Mouse (Mus musculus): ENCODE data around the gene Nfya. TPM values are rescaled to one million over a fixed set of nuclear protein-coding genes. Genes with fewer than 3 reads are reported as not detected.

Gene Nfya
- 10 to 100 TPM; 35.5 to 36.5 TPM for total RNA-seq (2021)
- long read RNA-seq, experiment 1, partial matches to known transcripts: 0 of 2 reads
- long read RNA-seq, experiment 1, other reads (novel, unspliced or antisense): 0 of 2 reads
- long read RNA-seq, experiment 2, partial matches to known transcripts: 1 of 5 reads
- long read RNA-seq, experiment 2, other reads (novel, unspliced or antisense): 3 of 5 reads

DNA sequence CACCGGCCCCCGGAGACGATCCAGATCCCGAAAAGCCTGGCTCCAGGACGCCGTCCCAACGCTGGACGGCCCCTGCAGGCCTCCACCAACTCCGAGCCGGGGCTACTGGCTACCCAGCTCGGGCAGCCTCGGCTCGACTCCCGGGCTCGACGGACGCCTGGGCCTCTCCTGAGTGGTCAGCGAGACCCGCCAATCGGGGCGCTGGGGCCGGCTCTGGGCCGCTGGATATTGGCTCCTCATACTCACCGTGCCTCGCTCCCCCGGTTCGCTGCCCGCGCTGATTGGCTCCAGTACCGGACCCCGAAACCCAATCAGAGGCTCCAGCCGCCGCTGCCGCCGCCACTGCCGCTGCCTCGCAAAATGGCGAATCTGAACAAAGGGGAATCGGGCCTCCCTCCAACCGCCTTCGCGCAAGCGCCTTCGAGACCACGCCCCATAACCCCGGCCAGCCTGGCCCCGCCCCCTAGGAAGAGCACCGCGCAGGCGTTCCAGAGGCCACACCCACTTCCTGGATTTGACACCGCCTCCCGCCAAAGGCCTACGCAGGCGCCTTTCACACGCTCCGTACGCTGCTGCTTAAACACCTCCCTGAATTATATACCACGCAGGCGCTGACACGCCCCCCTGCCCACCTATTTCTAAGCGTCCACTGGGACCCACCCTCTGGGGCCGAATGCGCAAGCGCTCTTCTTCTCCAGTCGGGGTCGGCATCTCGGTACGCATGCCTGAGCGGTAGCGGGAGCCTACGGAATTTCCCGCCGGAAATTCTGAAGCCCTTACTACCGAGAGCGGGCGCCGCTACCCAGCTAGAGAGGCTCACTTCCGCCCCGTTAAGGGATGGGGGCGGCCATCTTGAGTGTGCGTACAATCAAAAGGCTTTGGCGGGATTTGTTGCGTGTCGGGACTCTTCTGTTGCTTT, at the start of gene Nfya, which contains the start of gene Oard1:
Gene Nfya, minus strand, starts transcription at position 527 of the 919 bp plus-strand sequence.
Gene Oard1, plus strand, starts transcription at position 635 of the 919 bp plus-strand sequence.
- DNase-seq (ENCODE audit: low spot score in 2 of 2): peak; percentile 99

DNA sequence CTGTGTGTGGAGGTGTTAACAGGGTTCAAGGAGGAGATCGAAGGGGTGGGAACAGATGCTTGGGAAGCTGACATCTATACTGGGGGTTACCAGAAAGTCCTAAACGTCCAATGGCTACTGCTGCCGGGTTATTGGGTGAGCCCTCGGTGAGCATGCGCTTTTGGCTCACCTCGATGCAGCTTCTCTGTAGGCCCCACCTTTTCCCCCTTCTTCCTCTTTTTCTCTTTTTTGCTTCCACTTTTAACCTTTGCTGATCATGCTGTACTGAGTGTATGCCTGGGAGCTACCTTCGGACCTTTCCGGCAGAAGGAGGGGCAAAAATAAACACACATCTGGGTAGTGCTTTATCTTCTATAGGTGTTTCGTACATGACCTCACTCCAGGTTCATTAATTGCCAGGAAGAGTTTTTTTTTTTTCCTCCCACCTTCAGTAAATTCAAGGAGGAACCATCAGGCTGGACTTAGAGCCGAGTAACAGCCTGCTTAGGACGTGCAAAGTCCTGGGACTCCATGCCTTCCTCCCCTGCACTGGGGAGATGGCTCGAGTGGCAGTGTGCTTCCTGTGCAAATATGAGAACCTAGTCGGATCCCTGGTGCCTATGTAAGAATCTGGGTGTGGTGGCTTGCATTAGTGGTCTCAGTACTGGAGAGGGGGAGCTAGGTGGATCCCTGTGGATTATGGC, 48.4 kb upstream of the Nfya start:
- no peak for DNase-seq (ENCODE audit: low spot score in 2 of 2)

DNA sequence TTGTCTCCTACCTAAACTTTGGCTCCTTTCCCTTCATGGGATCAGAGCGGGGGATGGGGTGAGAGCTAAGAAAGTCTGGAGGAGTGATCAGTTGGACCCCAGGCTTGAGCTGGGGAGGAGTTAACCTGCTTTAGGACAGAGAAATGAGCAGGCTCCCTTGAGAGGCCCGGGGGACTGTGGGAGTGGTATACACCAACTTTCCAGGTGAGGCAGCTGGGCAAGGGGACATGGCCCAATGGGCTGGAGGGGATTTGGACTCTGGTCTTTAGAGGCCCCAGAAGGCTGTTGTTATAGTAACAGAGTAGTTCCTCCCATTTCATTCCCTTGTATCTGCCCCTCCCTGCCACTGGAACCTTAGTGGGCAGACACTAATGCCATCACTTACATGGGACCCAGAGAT, 46.2 kb upstream of the Nfya start:
- DNase-seq (ENCODE audit: low spot score in 2 of 2): no peak

DNA sequence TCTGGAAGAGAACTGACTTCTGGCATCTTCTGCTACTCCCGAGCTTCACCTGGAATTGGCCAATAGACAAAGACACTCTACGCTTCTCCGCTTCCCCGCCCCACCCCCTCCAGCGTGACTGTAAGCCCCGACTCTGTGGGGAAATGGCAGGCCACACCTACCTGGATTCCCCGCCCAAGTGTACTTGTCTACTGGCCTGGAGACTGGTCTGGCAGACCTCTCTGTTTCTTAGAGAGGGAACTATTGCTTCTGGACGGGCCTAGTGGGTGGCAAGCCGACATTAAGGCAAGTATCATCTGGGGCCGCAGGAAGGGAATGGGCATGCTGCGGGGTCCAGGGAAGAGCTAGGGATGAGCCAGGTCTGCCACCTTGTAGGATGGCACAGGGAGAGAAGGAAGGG, 45.0 kb upstream of the Nfya start, which contains the start of gene Unc5cl:
Gene Unc5cl, plus strand, starts transcription at position 214 of the 400 bp plus-strand sequence.
- no peak for DNase-seq (ENCODE audit: low spot score in 2 of 2)

DNA sequence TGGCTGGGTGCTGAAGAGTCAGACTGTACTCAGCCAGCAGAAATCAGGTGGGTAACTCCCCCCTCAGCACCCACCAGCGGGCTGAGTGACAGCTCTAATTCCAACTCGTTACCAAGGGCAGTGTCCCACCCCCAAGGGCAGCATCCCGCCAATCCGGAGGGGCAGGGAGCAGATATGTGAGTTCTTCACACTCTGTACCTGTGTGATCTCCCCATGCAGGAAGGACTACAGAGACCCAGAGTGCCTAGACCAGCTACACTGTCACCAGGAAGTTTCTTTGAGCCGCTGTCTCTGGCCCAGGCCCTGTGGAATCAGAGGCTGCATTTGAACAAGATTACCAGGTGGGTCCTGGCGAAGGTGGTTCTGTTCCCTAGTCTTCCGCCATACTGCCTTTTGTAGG, 44.5 kb upstream of the Nfya start:
- no peak for DNase-seq (ENCODE audit: low spot score in 2 of 2)

DNA sequence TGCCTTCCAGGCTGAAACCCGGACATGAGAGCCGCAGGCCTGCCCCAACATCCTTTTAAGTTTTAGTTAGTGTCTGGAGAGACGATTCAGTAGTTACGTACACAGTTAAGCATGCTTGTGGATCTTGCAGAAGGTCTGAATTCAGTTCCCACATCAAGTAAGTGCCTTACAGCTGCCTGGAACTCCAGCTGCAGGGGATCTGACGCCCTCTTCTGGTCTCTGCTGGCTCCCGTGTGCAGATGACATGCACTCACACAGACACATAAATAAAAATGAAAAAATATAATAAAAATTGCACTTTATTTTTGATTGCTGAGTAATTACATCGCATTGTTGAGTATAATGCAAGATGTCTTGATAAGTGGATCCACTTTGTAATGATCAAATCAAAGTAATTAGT, 43.8 kb upstream of the Nfya start:
- DNase-seq (ENCODE audit: low spot score in 2 of 2): no peak

DNA sequence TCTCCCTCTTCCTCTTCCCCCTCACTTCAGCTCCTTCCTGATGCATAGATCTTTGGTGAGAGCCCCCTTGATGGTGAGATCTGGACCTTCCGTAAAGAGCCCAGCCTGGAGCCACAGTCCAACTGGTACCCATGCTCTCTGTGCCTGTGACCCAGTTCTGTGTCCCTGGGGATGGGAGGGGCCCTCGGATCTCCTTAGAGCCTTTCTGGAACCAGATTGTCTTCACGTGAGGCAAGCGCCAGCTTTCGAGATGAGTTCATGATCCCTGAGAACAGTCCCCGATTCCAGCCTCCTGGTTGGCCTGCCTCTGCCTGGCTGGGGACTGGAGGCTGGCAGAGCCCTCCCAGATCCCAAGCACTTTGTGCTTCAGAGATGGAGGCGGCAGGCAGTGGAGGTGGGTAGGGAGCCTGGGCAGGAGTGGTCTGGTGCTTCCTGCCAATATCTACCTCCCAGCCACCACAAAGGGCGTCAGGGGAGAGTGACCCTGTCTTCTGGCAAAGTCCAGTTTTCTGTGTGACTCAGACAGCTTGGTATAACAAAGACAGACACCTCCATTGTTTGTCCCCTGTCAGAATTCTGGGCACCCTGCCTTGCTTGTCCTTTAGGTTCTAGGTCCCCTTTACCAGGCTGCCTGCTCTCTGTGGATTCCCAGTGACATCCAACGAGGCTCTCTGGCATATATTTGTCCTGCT, 42.2 kb upstream of the Nfya start:
- no peak for DNase-seq (ENCODE audit: low spot score in 2 of 2)

DNA sequence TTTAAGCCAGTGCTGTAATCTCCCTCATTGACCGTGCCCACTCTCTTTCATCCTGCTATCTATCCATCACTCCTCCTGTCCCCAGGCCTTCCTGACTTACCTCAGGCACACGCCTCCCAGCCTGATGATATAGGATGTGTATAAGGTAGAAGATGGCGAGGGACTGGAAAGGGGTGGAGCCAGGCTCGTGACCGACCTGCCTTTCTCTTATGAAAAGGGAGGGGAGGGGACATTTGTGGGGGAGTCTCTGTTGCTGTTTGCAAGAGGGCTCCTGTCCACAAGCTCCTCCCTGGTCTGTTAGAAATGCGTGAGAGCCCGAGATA, 41.6 kb upstream of the Nfya start, which contains the start of gene Tspo2:
Gene Tspo2, minus strand, starts transcription at position 170 of the 323 bp plus-strand sequence.
- no peak for DNase-seq (ENCODE audit: low spot score in 2 of 2)

DNA sequence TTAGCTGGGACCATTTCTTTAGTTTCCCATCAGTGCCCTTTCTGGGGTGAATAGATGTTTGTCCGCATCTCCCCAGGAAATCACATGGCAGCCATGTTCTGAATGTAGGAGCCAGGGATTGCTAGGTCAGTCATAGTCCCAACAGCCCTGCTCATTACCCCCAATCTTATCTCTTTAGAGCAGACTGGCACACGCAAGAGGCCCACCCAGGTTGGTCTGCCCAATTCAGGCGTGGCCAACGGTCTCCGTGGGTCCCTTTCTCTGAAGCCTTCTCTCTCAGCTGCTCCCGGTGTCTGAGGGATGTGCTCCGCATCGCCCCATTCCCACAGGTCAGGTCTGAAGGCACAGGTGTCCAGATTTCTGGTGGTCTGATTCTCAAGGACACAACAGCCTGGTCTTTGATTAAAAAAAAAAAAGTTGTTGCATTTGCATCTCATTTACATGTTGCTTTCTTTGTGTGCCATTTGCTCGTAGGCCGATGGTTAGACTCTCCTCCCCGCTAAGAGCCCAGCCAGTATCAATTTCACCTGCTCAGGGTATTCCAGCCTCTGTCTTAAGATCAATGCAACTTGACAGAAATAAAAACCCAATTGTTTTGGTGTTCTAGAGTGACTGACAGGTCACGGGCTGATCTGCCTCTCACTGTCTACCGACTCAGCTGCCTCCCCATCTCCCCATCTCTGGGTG, 41.1 kb upstream of the Nfya start:
- DNase-seq (ENCODE audit: low spot score in 2 of 2): no peak

DNA sequence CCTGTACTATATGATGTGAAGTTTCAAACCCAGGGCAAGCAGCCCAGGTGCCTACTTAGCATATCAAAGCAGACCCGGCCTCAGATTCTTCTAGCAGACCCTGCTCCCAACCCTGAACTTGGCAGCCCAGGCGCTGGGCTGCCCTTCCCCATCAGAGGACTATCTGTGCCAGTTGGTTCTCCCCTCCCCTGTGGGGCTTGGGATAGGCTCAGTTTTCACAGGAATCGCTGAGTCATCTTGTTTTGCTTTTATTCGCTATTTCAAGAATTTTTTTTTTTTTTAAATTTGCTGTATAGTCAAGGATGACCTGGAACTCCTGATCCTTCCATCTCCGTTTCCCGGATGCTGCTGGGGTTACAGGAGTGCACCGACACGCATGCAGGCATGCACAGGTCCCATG, 38.0 kb upstream of the Nfya start:
- no peak for DNase-seq (ENCODE audit: low spot score in 2 of 2)

DNA sequence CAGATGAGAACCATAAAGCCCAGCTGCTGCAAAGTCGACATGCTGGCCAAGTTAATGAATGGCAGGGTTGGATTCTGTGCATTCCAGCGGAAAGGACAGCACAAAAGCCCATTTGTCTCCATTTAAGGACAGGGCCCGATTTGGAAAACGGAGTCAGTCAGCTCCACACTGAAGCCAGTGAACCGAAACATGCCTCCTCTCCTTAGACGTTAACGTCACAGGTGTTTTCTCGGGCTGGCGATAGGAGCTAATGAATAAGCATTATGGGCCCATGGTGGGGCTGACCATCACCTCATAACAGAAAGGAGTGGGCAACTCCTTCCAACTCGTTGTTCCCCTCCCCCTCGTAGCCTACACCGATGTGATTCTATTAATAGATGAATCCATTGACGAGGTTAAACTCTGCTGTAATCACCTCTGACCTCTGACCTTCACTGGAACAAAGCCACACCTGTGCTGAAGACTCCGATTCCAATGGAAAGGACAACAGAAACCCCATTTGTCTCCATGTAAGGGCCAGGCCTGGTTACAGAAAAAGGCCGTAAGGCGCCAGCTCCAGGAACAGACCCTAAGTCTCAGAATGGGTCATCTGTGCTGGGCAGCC, 33.9 kb upstream of the Nfya start:
- DNase-seq (ENCODE audit: low spot score in 2 of 2): no peak

DNA sequence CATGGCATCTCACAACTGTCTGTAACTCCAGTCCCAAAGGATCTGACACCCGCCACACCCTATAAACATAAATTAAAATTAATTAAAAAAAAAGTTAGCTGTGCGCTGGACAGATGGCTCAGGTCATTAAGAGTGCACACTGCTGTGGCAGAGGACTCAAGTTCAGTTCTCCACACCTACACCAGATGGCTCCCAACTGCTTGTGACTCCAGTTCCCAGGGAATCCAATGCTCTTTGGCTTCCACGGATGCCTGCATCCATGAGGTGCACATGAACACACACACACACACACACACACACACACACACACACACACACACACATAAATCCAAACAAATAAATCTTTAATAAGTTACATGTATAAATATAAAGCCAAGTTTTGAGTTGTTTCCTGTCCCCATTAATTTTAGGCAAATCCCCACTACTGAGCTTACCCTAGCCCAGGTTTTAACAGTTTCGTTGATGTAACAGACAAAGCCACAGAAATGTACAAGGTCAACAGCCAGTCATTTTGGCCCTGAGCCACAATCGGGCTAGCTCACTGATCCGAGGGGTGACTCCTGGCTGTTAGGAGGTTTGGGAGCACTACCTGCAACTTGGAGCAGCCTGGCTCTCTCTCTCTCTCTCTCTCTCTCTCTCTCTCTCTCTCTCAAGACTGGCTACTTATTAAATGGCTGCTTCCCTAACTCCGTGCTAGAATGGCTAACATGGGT, 33.2 kb upstream of the Nfya start:
- peak in 1 of 2 experiments; percentile 18 for DNase-seq (ENCODE audit: low spot score in 2 of 2)

DNA sequence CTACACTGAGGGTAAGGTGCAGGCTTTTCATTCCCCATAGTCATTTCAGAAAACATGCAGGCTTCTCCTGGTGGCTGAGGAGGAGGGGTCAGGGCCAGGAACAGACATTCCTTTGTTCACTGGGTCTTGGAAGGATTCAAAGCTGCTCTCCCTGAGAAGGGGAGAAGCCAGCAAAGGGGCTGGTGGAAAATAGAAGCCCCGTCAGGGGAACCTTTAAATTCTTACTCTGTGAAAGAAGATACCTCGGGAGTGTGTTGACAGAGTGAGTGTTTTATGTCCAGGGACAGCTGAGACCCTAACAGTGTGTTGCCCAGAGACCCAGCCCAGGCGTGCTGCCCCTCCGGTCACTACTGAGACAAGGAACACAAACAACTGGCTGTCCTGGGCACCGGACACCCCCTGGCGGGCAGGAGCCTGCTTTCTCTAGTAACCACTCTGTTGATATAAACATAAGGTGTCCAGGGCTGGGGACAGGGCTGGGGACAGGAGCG, 27.8 kb upstream of the Nfya start:
- DNase-seq (ENCODE audit: low spot score in 2 of 2): no peak

DNA sequence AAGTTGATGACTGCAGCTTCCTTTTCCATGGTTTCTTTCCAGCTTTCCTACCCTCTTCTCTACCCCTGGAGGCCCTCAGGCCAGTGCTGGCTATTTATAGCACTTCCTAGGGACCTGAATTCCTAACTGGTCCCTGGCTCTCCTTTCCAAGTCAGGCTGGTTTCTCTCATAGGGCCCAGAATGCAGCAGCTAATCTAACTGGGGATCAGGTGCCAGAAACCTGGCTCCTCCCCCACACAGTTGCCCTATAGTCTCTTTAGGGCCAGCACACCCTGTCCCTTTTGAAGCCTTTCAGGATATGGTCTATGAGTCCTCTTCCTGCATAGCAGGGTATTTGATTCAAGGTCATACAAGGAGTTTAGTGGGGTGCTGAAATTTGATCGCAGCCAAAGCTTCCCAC, 26.8 kb upstream of the Nfya start:
- DNase-seq (ENCODE audit: low spot score in 2 of 2): no peak

DNA sequence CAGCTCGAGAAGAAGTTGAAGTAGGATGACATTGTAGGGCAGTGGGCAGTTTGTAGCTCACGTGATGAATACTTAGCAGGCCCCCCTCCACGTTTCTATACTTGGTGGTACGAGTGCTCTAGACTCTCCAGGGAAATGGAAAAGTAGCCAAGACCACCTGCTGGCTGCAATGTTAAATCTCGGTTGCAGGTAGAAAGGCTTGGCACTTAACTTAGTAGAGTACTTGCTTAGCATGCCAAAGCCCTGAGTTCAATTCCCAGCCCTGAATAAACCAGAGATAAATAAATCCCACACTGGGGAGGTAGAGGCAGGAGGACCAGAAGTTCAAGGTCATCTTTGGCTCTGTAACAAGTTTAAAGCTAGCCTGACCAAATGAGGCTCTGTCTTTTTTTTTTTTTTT, 24.8 kb upstream of the Nfya start:
- DNase-seq (ENCODE audit: low spot score in 2 of 2): no peak

DNA sequence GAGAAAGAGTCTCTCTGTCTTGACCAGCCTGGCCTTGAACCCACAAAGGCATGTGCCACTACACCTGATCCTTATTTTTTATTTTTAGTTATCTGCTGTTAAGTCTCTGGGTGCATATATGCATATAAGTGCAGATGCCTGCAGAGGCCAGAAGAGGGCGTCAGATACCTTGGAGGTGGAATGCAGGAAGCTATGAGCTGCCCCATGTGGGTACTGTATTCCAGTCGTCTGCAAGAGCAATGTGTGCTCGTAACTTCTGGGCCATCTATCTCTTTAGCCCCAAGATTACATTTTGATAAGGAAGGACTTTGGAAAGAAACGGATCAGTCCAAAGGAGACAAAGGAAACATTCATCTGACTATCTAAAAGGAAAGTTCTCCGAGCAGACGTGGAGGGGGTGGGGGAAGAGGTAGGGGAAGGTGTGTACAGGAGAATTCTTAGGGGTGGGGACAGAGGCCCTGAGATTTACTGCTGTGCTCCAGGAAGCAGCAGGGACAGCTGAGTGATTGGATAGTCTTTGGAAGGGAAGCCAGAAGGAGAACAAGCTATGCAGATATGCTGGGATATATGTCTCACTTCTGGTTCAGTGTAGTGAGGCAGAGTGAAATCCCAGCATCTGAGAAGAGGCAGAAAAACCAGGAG, 24.1 kb upstream of the Nfya start:
- no peak for DNase-seq (ENCODE audit: low spot score in 2 of 2)

DNA sequence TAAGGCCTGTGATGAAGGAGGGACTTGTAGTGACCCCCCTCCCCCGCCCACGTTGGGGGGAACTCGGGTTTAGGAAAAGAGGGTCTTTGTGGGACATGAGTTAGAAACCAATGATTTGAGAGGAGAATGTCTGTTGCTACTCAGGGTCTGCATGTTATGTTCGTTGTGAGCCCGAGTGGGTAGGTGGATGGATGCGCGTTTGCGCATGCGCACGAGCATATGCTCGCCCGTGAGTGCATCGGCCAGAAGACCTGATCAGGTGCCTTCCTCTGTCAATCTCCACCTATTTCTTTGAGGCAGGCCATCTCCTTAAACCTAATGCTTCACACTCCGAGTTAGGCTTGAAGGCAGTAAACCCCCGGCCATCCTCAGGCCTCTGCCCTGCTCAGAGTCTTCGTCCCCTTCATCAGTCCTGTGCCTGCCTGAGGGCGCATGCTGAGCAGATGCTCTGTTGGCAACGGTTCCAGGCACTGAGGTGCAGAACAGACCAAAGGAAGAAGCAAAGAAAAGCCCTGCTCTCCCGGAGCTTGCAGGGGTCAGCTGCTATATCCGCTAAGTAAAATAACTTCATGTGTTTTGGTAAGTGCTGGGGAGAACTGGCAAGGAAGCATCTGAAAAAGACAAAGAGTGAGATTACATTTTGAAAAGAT, 23.4 kb upstream of the Nfya start:
- no peak for DNase-seq (ENCODE audit: low spot score in 2 of 2)
